Mouse (Mus musculus): ENCODE measurements around the gene Xpr1.

GRCm38 (mm10) chr1:155232385-155232784 lies 184.8 kb downstream of the Xpr1 start:
- no peak for TF ChIP-seq TCF3 (IDR thresholded peaks at IDR 0.05; ENCODE audit: insufficient read length, low read depth)
- no peak for TF ChIP-seq TCF12 (IDR thresholded peaks at IDR 0.05; ENCODE audit: insufficient read depth, poor library complexity, severe bottlenecking)
- no peak for TF ChIP-seq POLR2A (IDR thresholded peaks at IDR 0.05; ENCODE audit: insufficient read length, low read depth)
- no peak for TF ChIP-seq MYOD1 (IDR thresholded peaks at IDR 0.05; ENCODE audit: control insufficient read depth in 1 of 3, insufficient read length in 2 of 3, low read depth in 2 of 3)
- no peak for TF ChIP-seq MAX (IDR thresholded peaks at IDR 0.05; ENCODE audit: low read depth)

Measured in myocyte (in vitro differentiated cells).